Mouse (Mus musculus): ENCODE results near the gene A230050P20Rik. TPM values are rescaled to one million over a fixed set of nuclear protein-coding genes. Genes with fewer than 3 reads are reported as not detected.

A230050P20Rik gene
- total RNA-seq, 2 experiments from 2014 or later, result 19.1 to 20.4 TPM

GRCm38 (mm10) chr9:20894629-20895028 is 26.2 kb downstream of the A230050P20Rik start:
- no peak for DNase-seq

DNA sequence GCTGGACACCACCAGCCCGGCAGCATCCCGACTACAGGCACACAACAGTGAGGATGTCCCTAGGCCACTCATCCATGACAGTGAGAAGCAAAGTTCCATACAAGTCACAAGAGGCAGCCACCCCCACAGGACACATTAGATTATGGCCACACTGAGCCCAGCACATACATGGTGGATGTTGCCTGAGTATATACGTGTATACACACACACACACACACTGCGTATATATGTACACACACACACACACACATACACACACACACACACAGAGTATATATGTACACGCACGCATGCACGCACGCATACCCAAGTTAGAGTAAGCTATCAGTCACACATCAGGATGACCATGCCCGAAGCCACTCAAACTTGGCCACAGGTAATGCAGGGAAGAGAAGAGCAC is 26.9 kb downstream of the A230050P20Rik start:
- no peak for DNase-seq

DNA sequence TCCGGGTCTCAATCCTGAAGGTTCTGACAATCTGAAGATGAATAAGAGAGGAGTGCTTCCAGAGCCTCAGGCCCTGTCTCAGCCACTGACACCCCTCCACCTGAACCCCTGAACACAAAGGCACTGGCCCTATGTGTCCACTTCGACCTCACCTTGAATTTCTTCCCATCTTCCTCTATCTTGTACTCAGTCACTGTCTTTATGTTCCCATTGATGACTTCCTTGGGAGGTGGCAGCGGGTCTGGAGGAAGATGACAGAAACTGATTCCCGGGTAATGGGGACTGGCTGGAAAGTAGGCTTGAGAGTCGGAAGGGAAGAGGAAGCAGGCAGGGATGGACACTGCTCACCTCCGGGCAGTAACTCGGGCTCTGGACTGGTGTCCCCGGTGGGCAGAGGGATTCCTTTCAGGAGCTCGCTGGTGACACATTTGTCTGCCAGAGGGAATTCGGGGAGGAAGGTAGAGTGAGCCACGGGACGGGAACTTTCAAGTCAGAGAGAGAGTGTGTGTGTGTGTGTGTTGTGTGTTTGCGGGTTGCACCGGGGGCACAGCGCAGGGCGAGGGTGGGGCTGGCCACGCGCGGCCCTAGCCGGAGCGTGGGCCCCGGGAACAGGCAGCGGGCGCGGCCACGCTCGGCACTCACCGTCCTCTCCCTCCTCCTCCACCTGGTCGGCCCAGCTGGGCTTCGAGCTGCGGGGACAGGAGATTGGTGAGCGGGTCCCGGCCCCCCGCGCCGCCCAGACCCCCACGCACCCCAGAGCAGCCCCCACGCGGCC is 29.5 kb downstream of the A230050P20Rik start:
- no peak for DNase-seq

DNA sequence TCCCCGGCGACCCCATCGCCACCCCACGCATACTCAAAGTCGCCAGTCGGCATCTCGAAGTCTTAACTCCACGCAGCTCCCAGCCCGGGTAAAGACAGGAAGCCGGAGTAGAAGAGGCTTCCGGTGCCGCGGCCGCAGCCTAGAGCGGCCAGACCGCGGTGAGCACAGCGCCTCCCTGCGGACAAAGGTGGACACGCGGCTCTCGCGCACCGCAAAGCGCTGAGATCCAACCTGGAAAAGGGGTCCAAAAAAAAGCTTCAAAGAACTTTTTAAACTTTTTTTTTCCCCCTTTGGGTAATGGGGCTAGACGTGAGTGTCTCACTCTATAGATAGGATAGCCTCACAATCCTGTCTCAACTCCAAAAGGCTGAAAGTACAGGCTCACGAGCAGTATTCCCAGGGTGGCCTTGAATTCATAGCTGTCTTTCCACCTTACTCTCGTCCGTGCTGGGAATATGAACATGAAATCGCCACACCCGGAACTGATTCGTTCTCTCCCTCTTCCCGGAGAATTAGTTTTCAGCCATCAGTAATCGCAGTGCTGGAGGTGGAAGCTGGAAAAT is 30.1 kb downstream of the A230050P20Rik start, which contains the start of gene Eif3g:
Gene Eif3g (minus strand): TSS at position 113 of the 563 bp plus-strand sequence.
- peak; percentile 91 for DNase-seq

- peak; percentile 23 to 49 for DNase-seq
These were observed 33.2 kb downstream of the A230050P20Rik start for GRCm38 (mm10) chr9:20901466-20902173.

- DNase-seq, result no peak
These were observed 33.7 kb downstream of the A230050P20Rik start for GRCm38 (mm10) chr9:20902174-20902491.

- DNase-seq, result no peak
These were observed 41.5 kb downstream of the A230050P20Rik start for GRCm38 (mm10) chr9:20909948-20910347.

GRCm38 (mm10) chr9:20916160-20916559 is 47.7 kb downstream of the A230050P20Rik start:
- DNase-seq, result peak; percentile 31 to 33

- no peak for DNase-seq
These were observed 54.8 kb downstream of the A230050P20Rik start for GRCm38 (mm10) chr9:20923258-20923657.

Small RNA genes lying within 50 kb of the gene (microRNA-seq; reads per million reads assigned to microRNA genes)
- 1.2 reads per million for gene Mir7081

Other genes with a start within 250 kb of the A230050P20Rik start
- gene Ubl5, start 225.8 kb upstream of the A230050P20Rik start, total RNA-seq (2021), result 100 to 1,000 TPM; 354 to 362 TPM
- 10 to 100 TPM; 14.7 to 16.5 TPM for gene Fbxl12, start 223.9 kb upstream of the A230050P20Rik start, total RNA-seq (2021)
- 10 to 100 TPM; 24.5 to 27.8 TPM for gene Pin1, start 216.5 kb upstream of the A230050P20Rik start, total RNA-seq (2021)
- under 1 TPM; 0.79 TPM for gene Olfm2, start 122.3 kb upstream of the A230050P20Rik start, total RNA-seq (2021)
- gene Col5a3, start 53.6 kb upstream of the A230050P20Rik start, total RNA-seq (2021), result 100 to 1,000 TPM; 187 to 205 TPM
- not detected for gene Rdh8, start 50.1 kb upstream of the A230050P20Rik start, total RNA-seq (2021)
- 1 to 10 TPM; 3.2 to 3.5 TPM for gene Angptl6, start 11.1 kb downstream of the A230050P20Rik start, total RNA-seq (2021)
- 10 to 100 TPM; 26.6 to 45.4 TPM for gene Ppan, start 19.5 kb downstream of the A230050P20Rik start, total RNA-seq (2021)
- 100 to 1,000 TPM; 154 to 178 TPM for gene Eif3g, start 30.0 kb downstream of the A230050P20Rik start, total RNA-seq (2021)
- 10 to 100 TPM; 42.9 to 59.7 TPM for gene Dnmt1, start 91.2 kb downstream of the A230050P20Rik start, total RNA-seq (2021)
- 10 to 100 TPM; 16.5 to 19.2 TPM for gene S1pr2, start 108.1 kb downstream of the A230050P20Rik start, total RNA-seq (2021)
- gene Mrpl4, start 134.1 kb downstream of the A230050P20Rik start, total RNA-seq (2021), result 100 to 1,000 TPM; 122 to 130 TPM
- 10 to 100 TPM; 10.7 to 14.8 TPM for gene Icam1, start 147.3 kb downstream of the A230050P20Rik start, total RNA-seq (2021)
- 1 to 10 TPM; 1.9 to 2.8 TPM for gene Icam4, start 160.7 kb downstream of the A230050P20Rik start, total RNA-seq (2021)
- under 1 TPM; 0.10 to 0.20 TPM for gene Icam5, start 163.4 kb downstream of the A230050P20Rik start, total RNA-seq (2021)
- not detected for gene Zglp1, start 198.5 kb downstream of the A230050P20Rik start, total RNA-seq (2021)
- gene Gm49373, start 204.5 kb downstream of the A230050P20Rik start, total RNA-seq (2021), result under 1 TPM; 0.30 to 0.46 TPM
- gene Fdx1l, start 205.0 kb downstream of the A230050P20Rik start, total RNA-seq (2021), result 10 to 100 TPM; 33.8 to 42.2 TPM
- under 1 TPM; 0.60 to 0.82 TPM for gene Gm38431, start 223.4 kb downstream of the A230050P20Rik start, total RNA-seq (2021)
- gene Raver1, start 223.4 kb downstream of the A230050P20Rik start, total RNA-seq (2021), result 10 to 100 TPM; 50.0 to 57.1 TPM